Mouse (Mus musculus): Measurements from ENCODE around the gene Lrrfip1. TPM values are rescaled to one million over a fixed set of nuclear protein-coding genes. Genes with fewer than 3 reads are reported as not detected.
A peak's percentile ranks its signal among the peaks of the same experiment; 100 is the strongest.

Gene Lrrfip1
- total RNA-seq (2017): 247 and 262 TPM in 2 replicates

- ATAC-seq (ENCODE audit: extremely low read depth, insufficient number of reproducible peaks, low FRiP score, poor library complexity, severe bottlenecking): no peak
Observed at GRCm38 (mm10) chr1:90998268-90998890, at the start of gene Lrrfip1. TSS of gene Lrrfip1 (plus strand) at chr1:90998737.

DNA sequence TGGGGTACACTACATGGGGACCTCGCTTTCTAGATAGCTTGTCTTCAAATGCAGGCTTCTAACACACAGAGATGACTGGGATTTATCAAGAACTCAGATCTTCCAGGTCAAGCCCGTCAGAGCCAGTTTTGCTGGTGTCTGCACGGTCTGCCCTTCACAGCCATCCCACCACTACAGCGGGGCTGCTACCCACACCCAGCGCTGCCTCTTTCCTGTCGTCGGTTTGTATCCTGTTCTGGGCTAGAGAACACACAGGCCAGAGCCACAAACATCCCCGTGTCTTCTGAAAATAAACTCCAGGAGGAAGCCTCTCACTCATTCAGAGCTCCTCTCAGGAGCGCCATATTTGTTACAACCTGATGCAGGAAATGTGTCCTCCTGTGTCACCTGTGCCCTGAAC is 49.2 kb upstream of the Lrrfip1 start:
- no peak for ATAC-seq (ENCODE audit: extremely low read depth, insufficient number of reproducible peaks, low FRiP score, poor library complexity, severe bottlenecking)

GRCm38 (mm10) chr1:90951670-90952069 is 46.9 kb upstream of the Lrrfip1 start:
- no peak for ATAC-seq (ENCODE audit: extremely low read depth, insufficient number of reproducible peaks, low FRiP score, poor library complexity, severe bottlenecking)

GRCm38 (mm10) chr1:90952808-90953207 is 45.7 kb upstream of the Lrrfip1 start, which contains the start of gene Prlh:
TSS of gene Prlh (plus strand) at chr1:90953108.
- ATAC-seq (ENCODE audit: extremely low read depth, insufficient number of reproducible peaks, low FRiP score, poor library complexity, severe bottlenecking): no peak

DNA sequence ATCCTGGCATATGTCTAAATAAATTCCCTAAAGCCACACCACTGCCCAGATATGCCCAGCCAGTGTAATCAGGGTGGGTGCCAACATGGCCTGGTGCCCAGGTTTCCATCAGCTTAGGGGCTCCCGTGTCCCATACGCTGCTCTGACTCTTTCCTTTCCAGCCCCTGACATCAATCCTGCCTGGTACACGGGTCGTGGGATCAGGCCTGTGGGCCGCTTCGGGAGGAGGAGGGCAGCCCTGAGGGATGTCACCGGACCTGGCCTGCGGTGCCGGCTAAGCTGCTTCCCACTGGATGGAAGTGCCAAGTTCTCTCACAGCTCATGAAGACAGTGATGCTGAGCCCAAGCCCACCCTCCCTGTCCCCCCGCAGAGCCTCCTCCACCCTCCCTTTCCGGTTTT is 44.8 kb upstream of the Lrrfip1 start:
- ATAC-seq (ENCODE audit: extremely low read depth, insufficient number of reproducible peaks, low FRiP score, poor library complexity, severe bottlenecking): no peak

DNA sequence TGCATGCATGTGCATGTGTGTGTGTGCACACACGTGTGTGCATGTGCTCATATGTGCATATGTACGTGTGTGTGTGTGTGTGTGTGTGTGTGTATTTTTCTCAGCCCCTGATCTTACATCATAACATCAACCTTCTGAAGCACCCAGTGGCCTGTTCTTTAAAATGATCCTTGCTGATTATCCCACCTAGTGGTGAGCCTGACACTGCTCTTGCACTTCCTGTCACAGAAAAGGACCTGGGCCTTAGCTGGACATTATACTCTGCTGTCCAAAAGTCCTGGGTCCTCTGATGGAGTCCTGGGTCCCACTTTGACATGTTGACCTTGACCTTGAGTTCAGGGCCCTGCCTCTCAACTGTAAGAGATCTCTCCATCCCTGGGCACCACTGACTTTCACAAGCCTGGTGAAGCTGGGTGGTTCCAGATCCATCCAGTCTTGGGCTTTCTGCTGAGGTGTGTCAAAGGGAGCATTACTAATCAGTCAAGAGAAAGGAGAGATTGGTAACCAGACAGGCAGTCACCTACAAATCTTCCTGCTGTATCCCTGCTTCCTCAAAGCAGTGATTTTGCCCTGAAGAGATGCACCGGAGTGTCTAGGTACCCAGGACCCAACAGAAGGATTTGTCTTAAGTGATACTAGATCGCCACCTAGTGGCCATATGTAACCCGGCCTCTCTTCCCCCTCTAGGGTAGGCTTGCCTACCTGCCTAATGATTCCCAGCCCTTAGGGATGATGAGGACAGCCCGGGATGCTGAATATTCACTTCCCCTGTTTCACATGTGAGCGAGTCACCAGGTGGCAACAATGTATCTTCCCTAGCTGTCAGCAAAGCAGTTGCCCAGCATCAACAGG is 42.1 kb upstream of the Lrrfip1 start:
- ATAC-seq (ENCODE audit: extremely low read depth, insufficient number of reproducible peaks, low FRiP score, poor library complexity, severe bottlenecking): no peak

GRCm38 (mm10) chr1:90962526-90962925 is 36.0 kb upstream of the Lrrfip1 start:
- ATAC-seq (ENCODE audit: extremely low read depth, insufficient number of reproducible peaks, low FRiP score, poor library complexity, severe bottlenecking): no peak

GRCm38 (mm10) chr1:90962994-90963393 is 35.5 kb upstream of the Lrrfip1 start:
- no peak for ATAC-seq (ENCODE audit: extremely low read depth, insufficient number of reproducible peaks, low FRiP score, poor library complexity, severe bottlenecking)

- ATAC-seq (ENCODE audit: extremely low read depth, insufficient number of reproducible peaks, low FRiP score, poor library complexity, severe bottlenecking): no peak
Observed at GRCm38 (mm10) chr1:90967583-90967982, 31.0 kb upstream of the Lrrfip1 start.

DNA sequence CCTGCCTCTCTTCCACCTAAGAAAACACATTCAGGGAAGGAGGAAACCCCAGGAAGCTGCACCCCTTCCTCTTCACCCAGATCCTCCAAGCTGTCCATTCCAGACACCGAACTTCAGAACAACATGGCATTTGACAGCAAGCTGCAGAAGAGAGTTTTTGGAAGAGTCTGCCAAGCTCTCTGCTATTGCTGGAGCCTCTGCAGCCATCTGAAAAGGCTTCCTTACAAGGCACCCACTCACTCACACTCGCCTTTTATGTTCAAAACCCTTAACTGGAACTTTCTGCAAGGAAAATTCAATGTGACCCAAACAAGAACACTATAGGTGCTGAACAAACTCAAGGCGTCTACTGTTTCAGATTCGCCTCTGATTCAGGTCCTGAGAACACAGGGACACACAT is 29.9 kb upstream of the Lrrfip1 start:
- ATAC-seq (ENCODE audit: extremely low read depth, insufficient number of reproducible peaks, low FRiP score, poor library complexity, severe bottlenecking): no peak

DNA sequence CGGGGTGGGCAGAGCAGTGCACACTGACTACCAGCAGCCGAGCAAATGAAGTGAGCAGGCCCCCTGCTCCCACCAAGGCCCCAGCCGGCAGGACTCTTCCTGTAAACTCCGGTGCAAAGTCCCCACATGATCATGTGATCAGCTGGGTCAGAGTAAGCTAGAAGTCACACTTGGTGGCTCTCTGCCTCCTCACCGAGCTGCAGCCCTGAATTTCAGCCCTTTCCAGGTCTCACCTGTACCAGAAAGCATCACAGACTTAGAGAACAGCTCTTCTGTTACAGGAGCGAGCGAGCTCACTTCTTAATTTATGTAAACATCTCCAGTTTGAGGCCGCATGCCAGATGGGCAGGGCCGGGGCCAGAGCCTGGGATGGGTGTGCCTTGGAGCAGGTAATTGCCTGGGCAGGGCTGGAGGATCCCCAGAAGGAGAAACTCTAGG is 29.2 kb upstream of the Lrrfip1 start, which contains the start of gene Rab17:
Gene Rab17, minus strand, starts transcription at position 315 of the 438 bp plus-strand sequence.
- ATAC-seq (ENCODE audit: extremely low read depth, insufficient number of reproducible peaks, low FRiP score, poor library complexity, severe bottlenecking): no peak

GRCm38 (mm10) chr1:90969881-90970390 is 28.6 kb upstream of the Lrrfip1 start:
- no peak for ATAC-seq (ENCODE audit: extremely low read depth, insufficient number of reproducible peaks, low FRiP score, poor library complexity, severe bottlenecking)

GRCm38 (mm10) chr1:90972911-90973573 is 25.5 kb upstream of the Lrrfip1 start:
- peak; percentile 62; the same call in 1 of the 2 replicates for ATAC-seq (ENCODE audit: extremely low read depth, insufficient number of reproducible peaks, low FRiP score, poor library complexity, severe bottlenecking)

DNA sequence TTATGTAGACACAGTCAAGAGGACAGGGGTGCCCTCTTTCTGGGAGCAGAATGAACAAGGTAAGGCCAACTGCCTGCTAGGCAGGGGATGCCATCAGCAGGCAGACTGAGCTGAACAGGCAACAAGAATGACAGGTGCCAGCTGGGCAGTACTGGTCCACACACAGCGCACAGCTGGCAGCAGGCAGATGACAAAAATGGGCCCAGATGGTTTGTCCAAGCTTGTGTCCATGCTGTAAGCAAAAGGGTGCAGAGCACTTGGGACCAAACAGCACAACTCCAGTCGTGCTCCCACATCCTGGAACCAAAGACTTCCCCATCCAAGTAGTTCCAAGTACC is 25.0 kb upstream of the Lrrfip1 start:
- no peak for ATAC-seq (ENCODE audit: extremely low read depth, insufficient number of reproducible peaks, low FRiP score, poor library complexity, severe bottlenecking)

DNA sequence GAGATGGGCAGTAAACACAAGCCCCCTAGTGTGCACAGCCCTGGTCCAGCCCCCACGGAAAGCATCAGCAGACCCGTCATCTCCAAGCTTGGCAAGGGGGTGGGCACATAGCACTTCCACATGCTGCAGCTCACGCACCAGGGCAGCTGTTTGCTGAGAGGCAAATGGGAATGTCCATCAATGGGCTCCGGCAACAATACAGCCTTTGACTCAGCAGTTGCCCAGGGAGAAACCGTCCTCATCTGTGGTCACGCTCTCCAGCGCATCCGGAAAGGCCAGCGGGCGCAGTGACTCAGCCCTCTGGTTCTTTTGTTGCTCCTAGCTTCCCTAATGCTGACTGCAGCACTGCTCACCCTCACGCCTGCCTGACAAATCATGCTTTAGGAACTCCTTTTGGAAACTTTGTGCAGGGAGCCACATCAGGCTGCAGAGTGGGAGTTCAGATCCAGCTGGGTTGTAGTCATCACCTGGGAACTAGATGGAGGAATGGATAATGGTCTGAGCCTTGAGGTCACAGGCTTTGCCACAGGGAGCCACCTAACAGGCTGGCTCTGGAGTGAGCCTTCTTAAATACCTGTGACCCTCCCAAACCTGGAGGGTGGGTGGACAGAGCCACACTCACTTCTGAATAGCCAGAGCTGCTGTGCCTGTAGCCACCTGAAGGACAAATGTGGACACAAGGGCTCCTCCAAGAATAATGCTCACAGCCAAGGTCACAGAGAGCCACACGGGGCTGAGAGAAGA is 23.5 kb upstream of the Lrrfip1 start:
- ATAC-seq (ENCODE audit: extremely low read depth, insufficient number of reproducible peaks, low FRiP score, poor library complexity, severe bottlenecking): peak; percentile 39

- ATAC-seq (ENCODE audit: extremely low read depth, insufficient number of reproducible peaks, low FRiP score, poor library complexity, severe bottlenecking): no peak
Observed at GRCm38 (mm10) chr1:90975960-90976359, 22.6 kb upstream of the Lrrfip1 start.

DNA sequence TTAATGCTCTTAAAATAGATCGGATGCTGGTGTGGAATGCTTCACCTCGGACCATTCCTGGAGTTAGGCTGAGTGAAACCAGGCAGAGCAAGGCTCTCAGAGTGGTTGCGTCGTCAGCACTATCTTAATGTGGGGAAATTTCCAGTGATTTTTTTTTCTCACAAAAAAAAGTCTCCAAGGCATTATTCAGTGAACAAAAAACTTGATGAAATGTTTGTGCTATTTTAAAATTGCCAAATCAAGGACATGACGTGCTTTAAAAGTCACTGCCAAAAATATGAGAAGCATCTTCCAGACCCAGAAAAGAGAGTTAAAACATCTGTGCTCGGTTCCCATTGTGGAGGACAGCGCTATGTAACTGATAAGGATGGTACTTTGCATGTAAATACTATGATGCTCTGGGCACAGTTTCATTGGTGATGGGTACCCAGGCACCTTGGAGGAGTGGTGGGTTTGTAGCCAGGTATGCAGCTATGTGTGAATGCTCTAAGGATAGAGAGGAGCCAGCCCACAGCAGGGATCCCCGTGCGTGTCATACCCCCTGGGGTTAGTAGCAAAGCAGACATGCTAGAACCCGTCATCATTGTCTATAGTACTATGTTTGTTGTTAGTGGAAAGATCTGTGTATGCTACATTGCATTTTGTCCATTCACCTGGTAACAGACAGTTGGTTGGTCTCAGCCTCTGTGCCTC is 17.8 kb upstream of the Lrrfip1 start:
- ATAC-seq (ENCODE audit: extremely low read depth, insufficient number of reproducible peaks, low FRiP score, poor library complexity, severe bottlenecking): no peak

GRCm38 (mm10) chr1:90981346-90981745 is 17.2 kb upstream of the Lrrfip1 start:
- no peak for ATAC-seq (ENCODE audit: extremely low read depth, insufficient number of reproducible peaks, low FRiP score, poor library complexity, severe bottlenecking)
